Mouse (Mus musculus): Measurements from ENCODE around the gene Fam172a.

The Fam172a gene

DNA sequence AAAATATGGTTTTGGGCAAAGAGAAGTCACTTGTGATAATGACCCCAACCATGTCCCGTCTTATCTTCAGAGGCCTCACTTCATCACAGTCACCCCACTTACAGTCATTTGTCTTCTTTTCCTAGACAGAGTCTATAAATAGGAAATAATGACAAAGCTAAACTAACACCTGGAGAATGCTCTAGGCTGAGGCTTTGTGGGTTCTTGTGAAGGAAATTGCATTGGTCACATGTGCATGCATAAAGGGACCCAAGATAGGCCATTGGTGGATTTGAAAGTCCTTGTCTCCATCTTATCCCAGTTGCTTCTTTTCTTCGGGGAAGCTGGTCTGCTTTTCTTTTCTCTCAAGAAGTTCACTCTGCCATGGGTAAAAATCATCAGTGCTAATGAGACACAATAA, 400.5 kb downstream of the Fam172a start:
- no peaks in the 10 kb centered on the region for H3K27me3 ChIP-seq (ENCODE audit: control insufficient read depth, insufficient read depth, low read length, poor library complexity, severe bottlenecking)
- H3K36me3 ChIP-seq (ENCODE audit: control insufficient read depth, insufficient read depth, low read length, poor library complexity, severe bottlenecking): no peaks in the 10 kb centered on the region
- no peak for DNase-seq (ENCODE audit: low read depth, low spot score)

DNA sequence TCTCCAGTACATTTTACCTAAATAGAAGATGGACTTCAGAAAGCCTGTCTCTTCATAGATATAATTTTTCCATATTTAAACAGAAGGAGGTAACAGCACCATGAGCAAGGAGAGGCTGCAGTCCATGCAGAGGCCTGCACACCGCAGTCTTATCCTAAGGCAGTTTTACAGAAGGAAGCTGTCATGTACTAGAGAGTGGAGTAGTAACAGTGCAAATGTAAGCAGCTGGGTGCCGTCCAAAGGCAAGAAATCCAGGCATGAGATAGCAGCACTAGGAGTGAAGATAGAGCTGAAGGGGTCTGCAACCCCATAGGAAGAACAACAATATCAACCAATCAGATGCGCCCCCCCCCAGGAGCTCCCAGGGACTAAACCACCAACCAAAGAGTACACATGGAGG, 403.0 kb downstream of the Fam172a start:
- H3K36me3 ChIP-seq (ENCODE audit: control insufficient read depth, insufficient read depth, low read length, poor library complexity, severe bottlenecking): no peaks in the 10 kb centered on the region
- DNase-seq (ENCODE audit: low read depth, low spot score): no peak
- no peaks in the 10 kb centered on the region for H3K27me3 ChIP-seq (ENCODE audit: control insufficient read depth, insufficient read depth, low read length, poor library complexity, severe bottlenecking)

DNA sequence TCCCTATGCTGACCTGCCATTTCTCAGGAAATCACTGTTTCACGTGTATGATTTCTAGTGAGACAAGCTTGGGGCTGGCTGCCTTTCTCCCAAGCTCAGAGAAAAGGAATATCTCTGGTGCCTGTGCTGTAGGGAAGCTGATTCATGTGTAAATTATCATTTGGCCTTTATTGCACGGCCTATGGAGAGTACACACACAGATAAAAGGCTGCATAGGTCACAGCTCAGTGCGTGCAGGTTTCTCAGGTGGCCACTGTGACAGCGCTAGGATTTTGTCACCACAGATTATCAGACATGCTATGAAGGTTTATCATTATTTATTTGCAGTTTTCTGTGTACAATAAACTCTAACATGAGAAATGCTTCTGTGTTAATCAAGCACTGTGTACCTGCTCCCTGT, 408.8 kb downstream of the Fam172a start:
- DNase-seq (ENCODE audit: low read depth, low spot score): no peak
- no peaks in the 10 kb centered on the region for H3K27me3 ChIP-seq (ENCODE audit: control insufficient read depth, insufficient read depth, low read length, poor library complexity, severe bottlenecking)

DNA sequence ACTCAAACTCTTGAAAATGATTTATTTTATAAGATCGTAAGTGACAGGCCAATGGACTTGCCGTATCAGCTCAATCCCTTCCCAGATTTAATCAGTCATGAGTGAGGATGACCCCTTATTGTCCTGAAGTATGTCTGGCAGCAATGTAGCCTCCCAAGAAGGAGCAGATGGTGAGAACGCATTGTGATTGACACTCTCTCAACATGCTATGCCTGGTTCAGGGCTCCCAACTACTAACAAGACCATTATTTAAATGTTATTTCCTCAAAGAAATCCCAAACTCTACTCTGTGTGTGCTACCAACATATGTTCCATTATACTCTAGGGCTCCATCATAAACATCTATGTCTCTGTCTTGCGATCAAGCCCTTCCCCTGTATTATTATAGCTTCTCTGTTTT, 412.1 kb downstream of the Fam172a start:
- DNase-seq (ENCODE audit: low read depth, low spot score): no peak
- H3K27me3 ChIP-seq (ENCODE audit: control insufficient read depth, insufficient read depth, low read length, poor library complexity, severe bottlenecking): no peaks in the 10 kb centered on the region
- H3K36me3 ChIP-seq (ENCODE audit: control insufficient read depth, insufficient read depth, low read length, poor library complexity, severe bottlenecking): no peaks in the 10 kb centered on the region

More for the DNA sequence above, 408.8 kb downstream of the Fam172a start:
- H3K36me3 ChIP-seq (ENCODE audit: control insufficient read depth, insufficient read depth, low read length, poor library complexity, severe bottlenecking): no peaks in the 10 kb centered on the region

DNA sequence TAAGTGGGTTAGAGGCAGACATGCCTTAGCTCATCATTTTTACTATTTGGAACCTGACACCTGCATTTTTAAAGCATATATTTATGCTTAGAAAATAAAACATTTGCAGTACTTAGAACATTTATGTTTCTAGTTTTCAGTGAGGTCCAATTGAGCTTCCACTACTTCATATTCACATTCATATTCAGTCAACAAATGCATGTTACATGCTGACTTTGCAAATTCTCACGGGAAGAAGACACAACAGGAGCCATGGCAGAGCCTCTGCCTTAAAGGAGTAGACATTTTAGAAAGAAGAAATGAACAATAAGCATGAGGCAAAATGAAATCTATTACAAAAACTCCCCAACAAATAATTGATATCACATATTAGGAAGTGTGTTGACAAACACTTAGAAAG, 416.9 kb downstream of the Fam172a start:
- no peak for DNase-seq (ENCODE audit: low read depth, low spot score)

DNA sequence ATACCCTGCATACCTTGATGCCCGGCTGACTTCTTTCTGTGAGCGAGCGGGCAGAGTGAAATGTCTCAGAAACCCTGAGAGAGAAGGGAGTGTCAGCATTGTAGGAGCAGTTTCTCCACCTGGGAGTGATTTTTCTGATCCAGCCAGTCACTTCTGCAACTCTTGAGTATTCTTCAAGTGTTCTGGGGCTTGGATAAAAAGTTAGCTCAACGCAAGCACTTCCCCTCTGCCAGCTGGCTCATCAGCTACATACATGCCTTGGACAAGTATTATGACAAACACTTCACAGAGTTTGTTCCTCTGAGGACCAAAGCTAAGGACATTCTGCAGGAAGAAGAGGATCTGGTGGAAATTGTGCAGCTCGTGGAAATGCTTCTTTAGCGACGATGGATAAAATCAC, 420.2 kb downstream of the Fam172a start:
- Histone ChIP-seq H3K36me3 (ENCODE audit: control insufficient read depth, insufficient read depth, low read length, poor library complexity, severe bottlenecking) (no peaks in the 10 kb centered on the region), H3K27me3 (ENCODE audit: control insufficient read depth, insufficient read depth, low read length, poor library complexity, severe bottlenecking) (no peaks in the 10 kb centered on the region)
- DNase-seq (ENCODE audit: low read depth, low spot score): no peak

More for the DNA sequence above, 416.9 kb downstream of the Fam172a start:
- Histone ChIP-seq H3K27me3 (ENCODE audit: control insufficient read depth, insufficient read depth, low read length, poor library complexity, severe bottlenecking) (no peaks in the 10 kb centered on the region), H3K36me3 (ENCODE audit: control insufficient read depth, insufficient read depth, low read length, poor library complexity, severe bottlenecking) (no peaks in the 10 kb centered on the region)

DNA sequence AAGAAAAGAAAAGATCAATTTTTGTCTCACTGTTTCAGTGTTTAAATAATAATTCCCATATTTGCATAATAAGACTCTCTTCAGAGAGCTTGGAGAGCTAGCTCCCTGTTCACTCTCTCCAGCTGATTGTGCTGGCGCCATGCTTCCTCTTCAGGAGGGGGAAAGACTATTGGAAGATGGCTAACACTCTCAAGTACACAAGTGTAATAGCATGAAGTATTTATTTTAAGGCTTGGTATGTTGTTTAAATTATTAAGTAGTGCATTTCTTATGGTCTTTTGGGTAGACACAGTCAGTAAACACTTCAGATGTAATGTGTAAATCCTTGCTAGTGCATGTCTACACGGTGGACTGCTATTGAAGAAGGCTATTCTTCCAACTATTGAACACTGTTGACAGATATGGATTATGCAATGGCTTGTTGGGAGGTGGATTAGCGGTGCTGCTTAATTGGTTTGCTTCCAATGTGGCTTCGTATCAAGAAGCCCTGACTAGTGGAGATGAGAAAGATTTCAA, 422.1 kb downstream of the Fam172a start:
- DNase-seq (ENCODE audit: low read depth, low spot score): no peak
- Histone ChIP-seq H3K27me3 (ENCODE audit: control insufficient read depth, insufficient read depth, low read length, poor library complexity, severe bottlenecking) (no peaks in the 10 kb centered on the region), H3K36me3 (ENCODE audit: control insufficient read depth, insufficient read depth, low read length, poor library complexity, severe bottlenecking) (no peaks in the 10 kb centered on the region)

DNA sequence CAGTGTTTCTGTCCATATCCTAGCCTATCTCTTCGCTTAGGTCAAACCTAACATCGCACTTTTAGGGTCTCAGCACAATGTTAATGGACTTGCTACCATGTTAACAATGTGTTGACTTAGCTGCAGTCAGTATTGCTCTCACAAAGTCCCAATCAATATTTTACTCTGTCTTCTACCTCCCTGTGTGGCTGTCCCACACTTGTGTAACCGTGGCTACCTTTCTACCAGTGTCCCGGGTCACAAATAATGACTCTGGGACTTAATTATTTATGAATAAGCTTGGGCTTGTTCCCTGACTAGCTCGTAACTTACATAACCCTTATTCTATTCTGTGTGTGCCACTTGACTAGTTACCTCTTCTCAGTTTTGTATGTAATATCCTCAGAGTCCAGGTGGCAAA, 455.6 kb downstream of the Fam172a start:
- no peak for DNase-seq (ENCODE audit: low read depth, low spot score)
- Histone ChIP-seq H3K36me3 (ENCODE audit: control insufficient read depth, insufficient read depth, low read length, poor library complexity, severe bottlenecking) (0 out of 2 replicates have a peak, but pooled peaks cover 1% of the 10 kb centered on the region), H3K27me3 (ENCODE audit: control insufficient read depth, insufficient read depth, low read length, poor library complexity, severe bottlenecking) (no peaks in the 10 kb centered on the region)

DNA sequence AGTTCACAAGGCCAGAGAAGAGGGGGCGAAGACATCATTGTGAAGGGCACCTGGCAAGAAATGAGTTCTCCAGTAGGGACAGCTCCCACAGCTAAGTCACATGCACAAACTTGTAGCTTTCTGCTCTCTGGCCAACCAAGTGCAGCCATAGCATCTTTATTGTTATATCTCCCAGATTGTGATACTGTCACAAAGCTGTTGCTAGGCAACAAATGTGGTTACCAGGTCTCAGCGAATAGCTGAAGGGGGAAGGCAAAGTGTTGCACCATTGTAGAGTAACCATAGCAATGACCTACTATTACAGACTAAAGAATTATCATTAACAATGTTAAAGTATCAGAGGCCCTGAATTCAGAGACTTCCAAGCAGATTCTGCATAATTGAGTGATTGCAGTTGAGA, 460.3 kb downstream of the Fam172a start:
- Histone ChIP-seq H3K27me3 (ENCODE audit: control insufficient read depth, insufficient read depth, low read length, poor library complexity, severe bottlenecking) (peaks cover 2% of the 10 kb centered on the region; the same call in 1 of the 2 replicates), H3K36me3 (ENCODE audit: control insufficient read depth, insufficient read depth, low read length, poor library complexity, severe bottlenecking) (no peaks in the 10 kb centered on the region)
- DNase-seq (ENCODE audit: low read depth, low spot score): peak; percentile 15

DNA sequence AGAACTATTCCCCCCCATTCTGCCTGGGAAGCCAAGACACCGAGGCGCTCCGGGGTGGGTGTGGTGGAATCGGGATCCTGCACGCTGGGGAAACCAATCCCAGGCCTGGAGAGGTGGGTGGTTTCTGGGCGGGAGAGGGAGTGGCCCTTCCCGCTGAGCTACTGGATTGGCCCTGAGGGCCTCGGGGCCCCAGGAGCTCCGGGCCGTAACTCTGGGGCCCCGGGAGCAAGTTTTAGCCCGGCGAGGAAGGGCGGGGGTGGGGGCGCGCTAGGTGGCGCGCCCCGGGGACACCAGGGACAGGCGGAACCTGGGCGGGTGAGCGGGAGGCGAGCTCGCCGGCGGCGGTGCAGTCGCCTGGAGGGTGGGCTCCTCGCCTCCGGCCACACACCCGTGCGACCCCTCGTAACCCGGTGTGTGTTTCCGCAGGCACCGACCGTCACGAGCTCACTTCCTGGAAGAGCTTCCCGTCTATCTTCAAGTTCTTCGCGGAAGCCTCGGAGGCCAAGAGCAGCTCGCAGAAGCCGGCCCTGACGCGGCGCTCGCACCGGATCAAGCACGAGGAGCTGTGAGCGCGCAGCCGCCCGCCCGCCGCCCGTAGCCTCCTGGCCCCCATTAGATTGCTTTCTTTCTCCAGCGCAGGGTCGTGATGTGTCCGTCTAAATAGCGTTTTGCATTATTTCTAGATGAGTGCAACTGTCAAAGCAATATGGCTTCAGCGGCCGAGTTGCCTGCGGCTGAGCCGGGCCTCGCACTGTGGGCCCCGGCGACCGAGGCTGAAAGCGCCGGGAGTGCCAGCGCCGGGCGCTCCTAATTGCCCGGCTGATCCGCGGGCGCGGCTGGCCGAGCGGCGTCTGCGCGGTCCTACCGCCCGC, 461.5 kb downstream of the Fam172a start:
- peak; percentile 27 for DNase-seq (ENCODE audit: low read depth, low spot score)
- no peaks in the 10 kb centered on the region for H3K36me3 ChIP-seq (ENCODE audit: control insufficient read depth, insufficient read depth, low read length, poor library complexity, severe bottlenecking)
- H3K27me3 ChIP-seq (ENCODE audit: control insufficient read depth, insufficient read depth, low read length, poor library complexity, severe bottlenecking): peaks cover 2% of the 10 kb centered on the region; the same call in 1 of the 2 replicates

DNA sequence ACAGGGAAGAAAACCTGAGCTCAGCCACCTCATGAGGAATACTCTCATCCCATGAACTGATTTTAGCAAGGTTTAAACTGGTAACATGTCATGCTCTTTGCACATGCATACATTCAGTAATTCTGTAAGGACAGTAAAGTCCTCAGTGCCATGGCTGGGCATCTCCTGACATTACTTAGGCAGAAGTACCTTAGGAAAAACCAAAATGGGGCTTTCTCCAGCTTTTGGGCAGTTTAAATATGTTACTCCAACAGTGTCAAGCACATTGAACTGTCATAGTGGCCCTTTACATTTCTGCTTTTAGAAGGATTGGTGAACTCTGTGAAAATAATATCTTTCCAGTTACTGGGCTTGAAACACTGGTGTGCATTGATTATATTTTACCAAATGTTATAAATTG, 463.1 kb downstream of the Fam172a start:
- DNase-seq (ENCODE audit: low read depth, low spot score): no peak
- no peaks in the 10 kb centered on the region for H3K36me3 ChIP-seq (ENCODE audit: control insufficient read depth, insufficient read depth, low read length, poor library complexity, severe bottlenecking)
- peaks cover 2% of the 10 kb centered on the region; the same call in 1 of the 2 replicates for H3K27me3 ChIP-seq (ENCODE audit: control insufficient read depth, insufficient read depth, low read length, poor library complexity, severe bottlenecking)

DNA sequence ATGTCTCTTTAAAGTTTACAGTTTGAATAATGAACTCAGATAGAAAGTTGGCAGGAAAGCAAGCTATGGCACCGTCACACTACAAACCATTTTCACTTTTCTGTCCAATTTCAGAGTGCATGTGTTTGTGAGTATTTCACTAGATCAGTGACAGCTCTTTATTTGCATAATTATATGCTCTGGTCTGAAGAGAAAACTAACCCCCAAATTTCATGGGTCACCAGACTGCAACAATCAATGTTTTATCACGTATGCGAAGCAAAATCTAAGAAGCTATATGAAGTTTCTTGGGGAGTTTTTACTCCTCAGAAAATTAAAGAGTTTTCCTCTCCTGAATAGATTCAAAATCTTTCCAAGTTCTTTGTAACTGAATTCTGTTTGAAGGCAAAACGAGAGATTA, 466.3 kb downstream of the Fam172a start:
- Histone ChIP-seq H3K36me3 (ENCODE audit: control insufficient read depth, insufficient read depth, low read length, poor library complexity, severe bottlenecking) (no peaks in the 10 kb centered on the region), H3K27me3 (ENCODE audit: control insufficient read depth, insufficient read depth, low read length, poor library complexity, severe bottlenecking) (peaks cover under 1% of the 10 kb centered on the region; the same call in 1 of the 2 replicates)
- no peak for DNase-seq (ENCODE audit: low read depth, low spot score)

DNA sequence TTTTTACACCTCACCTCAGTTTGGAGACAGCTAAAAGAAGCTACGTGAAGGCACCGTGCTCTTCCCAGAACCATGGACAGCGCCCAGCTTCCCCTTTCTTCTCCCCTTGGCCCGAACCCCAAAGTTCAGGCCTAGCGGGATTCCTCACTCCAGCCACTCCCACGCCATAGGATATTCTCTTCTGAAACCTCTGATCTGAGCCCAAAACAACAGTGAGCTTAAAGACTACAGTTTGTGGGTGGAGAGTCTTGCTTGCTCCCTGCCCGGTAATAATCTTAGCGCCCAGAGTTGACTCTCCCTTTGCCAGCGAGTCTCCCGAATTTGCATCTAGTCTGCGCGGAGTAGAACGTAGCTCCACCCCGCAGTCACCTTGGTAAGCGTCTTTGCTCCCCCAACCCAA, 469.5 kb downstream of the Fam172a start:
- peak; percentile 23 for DNase-seq (ENCODE audit: low read depth, low spot score)
- Histone ChIP-seq H3K36me3 (ENCODE audit: control insufficient read depth, insufficient read depth, low read length, poor library complexity, severe bottlenecking) (no peaks in the 10 kb centered on the region), H3K27me3 (ENCODE audit: control insufficient read depth, insufficient read depth, low read length, poor library complexity, severe bottlenecking) (no peaks in the 10 kb centered on the region; the same call in 1 of the 2 replicates)

DNA sequence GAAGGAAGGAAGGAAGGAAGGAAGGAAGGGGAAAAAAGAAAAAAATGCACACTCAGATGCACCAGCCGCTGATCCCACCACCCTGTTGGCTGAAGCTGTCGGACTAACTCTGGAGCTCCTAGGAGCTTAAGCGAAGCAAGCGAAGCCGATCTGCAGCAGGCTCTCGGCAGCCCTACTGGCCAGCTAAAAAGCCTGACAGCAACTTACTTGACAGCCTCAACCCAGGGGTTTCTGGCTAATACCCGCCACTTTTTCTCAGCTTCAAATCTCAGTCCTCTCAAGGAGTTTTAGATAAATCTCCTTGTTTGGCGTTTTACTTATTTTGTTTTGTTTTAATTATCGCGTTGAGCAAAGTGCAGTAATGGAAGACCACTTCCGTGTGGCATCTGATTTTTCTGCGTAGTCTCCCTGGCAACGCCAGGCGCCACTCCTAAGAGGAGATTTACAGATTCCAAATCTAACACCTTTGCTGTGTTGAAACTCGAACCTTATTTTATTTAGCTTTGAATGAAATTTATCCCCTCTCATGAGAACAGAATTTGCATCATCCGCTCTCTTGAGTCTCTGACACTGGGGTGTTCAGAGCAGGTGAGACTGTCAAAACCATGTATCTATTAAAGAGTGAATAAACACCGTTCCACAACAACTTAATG, 470.3 kb downstream of the Fam172a start:
- DNase-seq (ENCODE audit: low read depth, low spot score): no peak
- Histone ChIP-seq H3K36me3 (ENCODE audit: control insufficient read depth, insufficient read depth, low read length, poor library complexity, severe bottlenecking) (no peaks in the 10 kb centered on the region), H3K27me3 (ENCODE audit: control insufficient read depth, insufficient read depth, low read length, poor library complexity, severe bottlenecking) (no peaks in the 10 kb centered on the region; the same call in 1 of the 2 replicates)

DNA sequence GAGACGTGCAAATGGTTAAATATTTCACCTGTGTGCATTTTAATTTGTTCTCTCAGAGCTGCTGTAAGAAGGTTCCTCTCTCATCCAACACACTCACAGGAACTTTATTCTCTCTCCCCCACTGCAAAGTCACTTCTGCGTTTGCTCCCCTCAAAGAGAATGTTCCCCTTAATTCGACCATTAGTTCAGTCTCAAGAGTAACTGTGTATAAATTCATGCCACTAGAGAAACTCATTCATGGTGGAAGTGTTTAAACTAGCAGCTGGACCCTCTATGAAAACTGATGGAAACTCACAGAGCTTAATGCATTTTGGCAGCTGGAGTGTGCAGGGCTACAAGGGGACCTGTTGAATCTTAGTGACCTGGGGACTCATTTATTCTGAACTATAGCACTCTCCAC, 471.0 kb downstream of the Fam172a start:
- Histone ChIP-seq H3K36me3 (ENCODE audit: control insufficient read depth, insufficient read depth, low read length, poor library complexity, severe bottlenecking) (no peaks in the 10 kb centered on the region), H3K27me3 (ENCODE audit: control insufficient read depth, insufficient read depth, low read length, poor library complexity, severe bottlenecking) (no peaks in the 10 kb centered on the region; the same call in 1 of the 2 replicates)
- no peak for DNase-seq (ENCODE audit: low read depth, low spot score)

Data from splenic B cell, adult 2 months (primary cell).